Mouse (Mus musculus) CD4-positive naive resting alpha-beta T cell, adult 76 days (primary cell): ENCODE measurements around the gene Dpf3. TPM values are rescaled to one million over a fixed set of nuclear protein-coding genes. Genes with fewer than 3 reads are reported as not detected.

Experiments used
- total RNA-seq: library from RNA; stranded (reverse); gene quantifications from one replicate; pipeline ENCODE4 v1.2.4, GENCODE M21; 2023

Dpf3 gene
- not detected for total RNA-seq

GRCm38 (mm10) chr12:83487476-83487991, at the start of gene Dpf3:
Gene Dpf3 (minus strand): TSS chr12:83487716.

GRCm38 (mm10) chr12:83520311-83520890, 32.9 kb upstream of the Dpf3 start, which contains the start of gene Dcaf4:
Gene Dcaf4 (plus strand): TSS chr12:83520466.

Other genes starting within 250 kb of the Dpf3 start
- gene Dcaf4, start 32.8 kb upstream of the Dpf3 start, total RNA-seq: 24.8 TPM
- 23.9 TPM for gene Zfyve1, start 109.5 kb upstream of the Dpf3 start, total RNA-seq
- 375 TPM for gene Rbm25, start 143.5 kb upstream of the Dpf3 start, total RNA-seq
- 65.6 TPM for gene Psen1, start 200.4 kb upstream of the Dpf3 start, total RNA-seq